Mouse (Mus musculus): ENCODE data around the gene Cd48. TPM values are rescaled to one million over a fixed set of nuclear protein-coding genes. Genes with fewer than 3 reads are reported as not detected.
"Not testable (repeated sequence)": the region's sequence is repeated elsewhere in the genome, so short reads cannot be mapped to it uniquely, and the experiment has no call there.

Cd48 gene
- polyA plus RNA-seq, 1 experiment from 2014 or later = 2.1 TPM

GRCm38 (mm10) chr1:171677721-171678120 lies 4.1 kb upstream of the Cd48 start:
- Histone ChIP-seq H3K9me3 (ENCODE audit: control insufficient read depth, low read length) (no peaks in the 10 kb centered on the region), H3K4me1 (replicated peaks; ENCODE audit: control insufficient read depth, insufficient read depth, low read length) (no peaks in the 10 kb centered on the region), H3K36me3 (replicated peaks; ENCODE audit: control insufficient read depth, insufficient read depth) (no peaks in the 10 kb centered on the region), H3K4me2 (replicated peaks) (no peak overlapping the region), H3K4me3 (replicated peaks; ENCODE audit: low read length) (no peak overlapping the region), H3K27me3 (ENCODE audit: control insufficient read depth, insufficient read depth, low read length) (no peaks in the 10 kb centered on the region), H3K27ac (no peak overlapping the region), H3K9ac (no peak overlapping the region)
- 86% methylated on average over 1 of the region's 1 CpGs for WGBS
- ATAC-seq (ENCODE audit: low FRiP score) = no peak
- no peak for DNase-seq (ENCODE audit: low spot score)

- no peak overlapping the region for H3K27ac ChIP-seq
- H3K9ac ChIP-seq = no peak overlapping the region
- WGBS = 93% methylated on average over 7 of the region's 7 CpGs
- ATAC-seq (ENCODE audit: low FRiP score) (no peak), DNase-seq (ENCODE audit: low spot score) (no peak)
- H3K4me2 ChIP-seq (replicated peaks) = no peak overlapping the region
- no peaks in the 10 kb centered on the region for H3K9me3 ChIP-seq (ENCODE audit: control insufficient read depth, low read length)
- no peaks in the 10 kb centered on the region for H3K27me3 ChIP-seq (ENCODE audit: control insufficient read depth, insufficient read depth, low read length)
- no peaks in the 10 kb centered on the region for H3K4me1 ChIP-seq (replicated peaks; ENCODE audit: control insufficient read depth, insufficient read depth, low read length)
- H3K36me3 ChIP-seq (replicated peaks; ENCODE audit: control insufficient read depth, insufficient read depth) = no peaks in the 10 kb centered on the region
- no peak overlapping the region for H3K4me3 ChIP-seq (replicated peaks; ENCODE audit: low read length)
Observed at GRCm38 (mm10) chr1:171681009-171681408, 800 bp upstream of the Cd48 start.

DNA sequence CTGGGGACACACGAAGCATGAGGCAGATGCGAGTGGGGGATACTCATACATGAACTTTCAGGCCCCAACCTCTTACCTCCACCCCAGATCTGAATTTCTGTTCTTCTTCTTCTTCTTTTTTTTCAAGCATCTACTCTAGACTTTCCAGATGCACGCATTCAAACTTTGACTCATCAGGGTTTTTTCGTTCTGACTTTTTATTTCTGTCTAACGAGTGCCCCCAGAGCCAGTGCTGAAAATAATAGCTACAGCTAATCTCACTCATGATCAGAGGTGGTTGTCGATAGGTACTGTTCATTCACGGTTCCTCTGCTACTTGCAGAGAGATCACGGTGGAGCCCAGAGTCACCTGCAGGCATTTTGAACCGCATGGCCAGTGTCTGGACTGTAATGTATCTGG lies 3.1 kb downstream of the Cd48 start:
- H3K36me3 ChIP-seq (replicated peaks; ENCODE audit: control insufficient read depth, insufficient read depth) = no peaks in the 10 kb centered on the region
- H3K4me3 ChIP-seq (replicated peaks; ENCODE audit: low read length) = no peak overlapping the region
- no peak overlapping the region for H3K4me2 ChIP-seq (replicated peaks)
- DNase-seq (ENCODE audit: low spot score) (no peak), ATAC-seq (ENCODE audit: low FRiP score) (no peak)
- no peaks in the 10 kb centered on the region for H3K4me1 ChIP-seq (replicated peaks; ENCODE audit: control insufficient read depth, insufficient read depth, low read length)
- no peaks in the 10 kb centered on the region for H3K27me3 ChIP-seq (ENCODE audit: control insufficient read depth, insufficient read depth, low read length)
- 92% methylated on average over 9 of the region's 9 CpGs for WGBS
- H3K9me3 ChIP-seq (ENCODE audit: control insufficient read depth, low read length) = no peaks in the 10 kb centered on the region
- H3K27ac ChIP-seq = no peak overlapping the region
- H3K9ac ChIP-seq = no peak overlapping the region

GRCm38 (mm10) chr1:171687320-171687719 lies 5.5 kb downstream of the Cd48 start:
- no peak overlapping the region for H3K27ac ChIP-seq
- H3K4me2 ChIP-seq (replicated peaks) = no peak overlapping the region
- no peaks in the 10 kb centered on the region for H3K36me3 ChIP-seq (replicated peaks; ENCODE audit: control insufficient read depth, insufficient read depth)
- no peaks in the 10 kb centered on the region for H3K9me3 ChIP-seq (ENCODE audit: control insufficient read depth, low read length)
- DNase-seq (ENCODE audit: low spot score) (no peak), ATAC-seq (ENCODE audit: low FRiP score) (no peak)
- H3K9ac ChIP-seq = no peak overlapping the region
- no peak overlapping the region for H3K4me3 ChIP-seq (replicated peaks; ENCODE audit: low read length)
- no peaks in the 10 kb centered on the region for H3K27me3 ChIP-seq (ENCODE audit: control insufficient read depth, insufficient read depth, low read length)
- no peaks in the 10 kb centered on the region for H3K4me1 ChIP-seq (replicated peaks; ENCODE audit: control insufficient read depth, insufficient read depth, low read length)
- WGBS = 91% methylated on average over 4 of the region's 4 CpGs

DNA sequence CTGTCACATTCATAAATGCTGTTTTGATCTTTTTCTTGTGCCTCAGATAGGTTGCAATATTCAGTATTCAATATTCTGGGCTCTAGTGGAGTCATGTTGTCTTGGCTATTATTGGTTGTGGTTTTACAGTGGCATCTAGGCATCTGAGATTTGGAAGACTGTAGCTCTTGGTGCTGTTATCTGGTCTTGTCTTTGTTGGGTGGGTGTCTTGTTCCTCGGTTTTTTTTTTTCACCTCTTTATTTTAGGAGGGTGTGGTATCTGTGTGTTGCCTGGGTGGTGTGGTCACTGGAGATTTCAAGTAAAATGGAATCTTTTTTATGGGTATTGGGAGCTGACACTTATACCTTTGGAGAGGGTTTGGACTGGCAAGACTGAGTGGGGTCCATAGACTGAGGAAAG lies 12.1 kb downstream of the Cd48 start:
- H3K36me3 ChIP-seq (replicated peaks; ENCODE audit: control insufficient read depth, insufficient read depth) = no peaks in the 10 kb centered on the region
- H3K9me3 ChIP-seq (ENCODE audit: control insufficient read depth, low read length) = peaks cover 5% of the 10 kb centered on the region; the same call in 1 of the 2 replicates
- H3K4me2 ChIP-seq (replicated peaks) = no peak overlapping the region
- DNase-seq (ENCODE audit: low spot score) = no peak
- ATAC-seq (ENCODE audit: low FRiP score) = no peak
- no peaks in the 10 kb centered on the region for H3K4me1 ChIP-seq (replicated peaks; ENCODE audit: control insufficient read depth, insufficient read depth, low read length)
- no peak overlapping the region for H3K4me3 ChIP-seq (replicated peaks; ENCODE audit: low read length)
- no peak overlapping the region for H3K27ac ChIP-seq
- H3K27me3 ChIP-seq (ENCODE audit: control insufficient read depth, insufficient read depth, low read length) = no peaks in the 10 kb centered on the region
- no peak overlapping the region for H3K9ac ChIP-seq
- WGBS = 96% methylated on average over 1 of the region's 1 CpGs

DNA sequence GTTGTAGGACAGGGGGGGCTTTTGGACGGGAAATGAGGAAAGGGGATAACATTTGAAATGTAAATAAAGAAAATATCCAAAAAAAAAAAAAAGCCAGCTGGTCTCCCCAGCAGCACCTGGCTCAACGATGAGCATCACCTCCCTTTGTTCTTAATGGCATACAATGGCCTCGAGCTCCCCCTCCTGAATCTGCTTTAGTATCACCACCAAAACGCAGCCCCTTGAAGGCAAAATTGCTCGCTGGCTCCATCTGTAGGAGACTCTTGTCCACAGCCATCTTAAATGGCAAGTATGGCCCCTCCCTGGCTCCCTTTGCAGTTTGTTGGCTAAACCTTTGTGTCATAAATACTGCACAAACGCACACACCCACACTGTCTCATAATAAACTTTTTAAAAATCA lies 17.2 kb downstream of the Cd48 start:
- Histone ChIP-seq H3K4me1 (replicated peaks; ENCODE audit: control insufficient read depth, insufficient read depth, low read length) (no peaks in the 10 kb centered on the region), H3K27ac (no peak overlapping the region), H3K9me3 (ENCODE audit: control insufficient read depth, low read length) (no peaks in the 10 kb centered on the region), H3K27me3 (ENCODE audit: control insufficient read depth, insufficient read depth, low read length) (no peaks in the 10 kb centered on the region), H3K36me3 (replicated peaks; ENCODE audit: control insufficient read depth, insufficient read depth) (no peaks in the 10 kb centered on the region), H3K4me3 (replicated peaks; ENCODE audit: low read length) (no peak overlapping the region), H3K9ac (no peak overlapping the region), H3K4me2 (replicated peaks) (no peak overlapping the region)
- peak; percentile 45 for DNase-seq (ENCODE audit: low spot score)
- WGBS = 24% methylated on average over 6 of the region's 6 CpGs
- ATAC-seq (ENCODE audit: low FRiP score) = no peak

- not testable (repeated sequence) for H3K4me3 ChIP-seq (replicated peaks; ENCODE audit: low read length); H3K9ac ChIP-seq; ATAC-seq (ENCODE audit: low FRiP score); H3K9me3 ChIP-seq (ENCODE audit: control insufficient read depth, low read length); H3K36me3 ChIP-seq (replicated peaks; ENCODE audit: control insufficient read depth, insufficient read depth); H3K27me3 ChIP-seq (ENCODE audit: control insufficient read depth, insufficient read depth, low read length); H3K27ac ChIP-seq; H3K4me2 ChIP-seq (replicated peaks); H3K4me1 ChIP-seq (replicated peaks; ENCODE audit: control insufficient read depth, insufficient read depth, low read length); DNase-seq (ENCODE audit: low spot score)
- 95% methylated on average over 1 of the region's 1 CpGs for WGBS
Observed at GRCm38 (mm10) chr1:171713736-171714135, 31.9 kb downstream of the Cd48 start.

DNA sequence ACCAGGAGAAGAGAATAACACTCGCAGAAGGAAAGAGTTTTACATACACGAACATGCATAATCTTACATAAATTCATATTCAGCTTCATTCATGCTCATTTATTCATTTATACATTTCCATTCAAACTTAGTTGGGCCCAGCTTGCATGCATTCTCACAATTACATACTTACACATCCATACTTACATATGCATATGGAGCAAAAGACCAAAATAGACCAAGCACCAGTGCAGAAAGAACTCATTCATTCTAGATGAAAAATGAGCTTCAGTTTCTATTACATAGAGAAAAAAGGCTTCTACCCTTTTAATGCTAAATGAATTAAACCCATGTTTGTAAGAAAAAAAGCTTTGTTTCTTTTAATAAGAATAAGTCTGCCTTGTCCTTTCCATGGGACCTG lies 33.6 kb downstream of the Cd48 start:
- Histone ChIP-seq H3K27me3 (ENCODE audit: control insufficient read depth, insufficient read depth, low read length) (no peaks in the 10 kb centered on the region), H3K4me2 (replicated peaks) (no peak overlapping the region), H3K9ac (no peak overlapping the region), H3K36me3 (replicated peaks; ENCODE audit: control insufficient read depth, insufficient read depth) (no peaks in the 10 kb centered on the region), H3K4me3 (replicated peaks; ENCODE audit: low read length) (no peak overlapping the region), H3K27ac (no peak overlapping the region), H3K9me3 (ENCODE audit: control insufficient read depth, low read length) (no peaks in the 10 kb centered on the region), H3K4me1 (replicated peaks; ENCODE audit: control insufficient read depth, insufficient read depth, low read length) (no peaks in the 10 kb centered on the region)
- DNase-seq (ENCODE audit: low spot score) = no peak
- WGBS = 80% methylated on average over 2 of the region's 2 CpGs
- ATAC-seq (ENCODE audit: low FRiP score) = no peak

DNA sequence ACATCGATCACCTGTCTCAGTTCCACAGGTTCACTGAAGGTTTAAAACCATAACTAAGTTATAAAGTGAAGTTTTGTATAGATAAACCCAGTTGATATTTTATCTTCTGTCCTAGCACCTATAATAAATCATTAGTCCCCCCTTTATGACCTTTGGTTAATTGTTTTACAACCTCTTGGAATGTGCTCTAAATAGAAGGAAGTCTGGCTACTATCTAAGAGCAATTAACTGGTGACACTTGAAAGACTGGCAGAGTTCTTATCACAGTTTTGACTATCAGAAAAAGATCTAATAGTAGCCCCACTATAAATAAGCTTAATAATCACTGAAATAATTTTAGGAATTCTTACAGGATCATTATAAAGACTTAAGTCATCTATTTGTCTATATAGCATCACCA lies 34.4 kb downstream of the Cd48 start:
- DNase-seq (ENCODE audit: low spot score) (no peak), ATAC-seq (ENCODE audit: low FRiP score) (no peak)
- H3K27ac ChIP-seq = no peak overlapping the region
- H3K27me3 ChIP-seq (ENCODE audit: control insufficient read depth, insufficient read depth, low read length) = no peaks in the 10 kb centered on the region
- no peaks in the 10 kb centered on the region for H3K36me3 ChIP-seq (replicated peaks; ENCODE audit: control insufficient read depth, insufficient read depth)
- H3K4me1 ChIP-seq (replicated peaks; ENCODE audit: control insufficient read depth, insufficient read depth, low read length) = no peaks in the 10 kb centered on the region
- 91% methylated on average over 1 of the region's 1 CpGs for whole genome bisulfite sequencing
- no peaks in the 10 kb centered on the region for H3K9me3 ChIP-seq (ENCODE audit: control insufficient read depth, low read length)
- H3K4me3 ChIP-seq (replicated peaks; ENCODE audit: low read length) = no peak overlapping the region
- H3K4me2 ChIP-seq (replicated peaks) = no peak overlapping the region
- no peak overlapping the region for H3K9ac ChIP-seq

DNA sequence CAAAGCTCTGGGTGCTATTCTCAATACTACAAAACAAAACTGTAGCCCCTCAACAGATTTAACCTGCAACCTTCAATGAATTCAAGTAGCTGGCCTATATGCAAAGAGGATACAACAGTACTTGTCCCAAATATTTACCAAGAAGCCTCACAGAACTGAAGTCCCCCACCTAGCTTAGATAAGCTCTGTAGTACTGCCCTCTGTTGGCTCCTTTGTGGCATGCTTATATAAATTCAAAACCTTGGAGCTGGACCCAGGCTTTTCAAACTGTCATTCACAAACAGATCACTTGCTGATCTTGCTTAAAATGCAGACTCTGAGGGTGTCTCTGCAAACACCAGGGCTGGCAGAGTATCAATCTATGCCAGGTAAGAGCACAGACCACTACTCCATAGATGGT lies 49.4 kb downstream of the Cd48 start:
- no peak overlapping the region for H3K4me3 ChIP-seq (replicated peaks; ENCODE audit: low read length)
- DNase-seq (ENCODE audit: low spot score) (peak; percentile 13), ATAC-seq (ENCODE audit: low FRiP score) (no peak)
- H3K27ac ChIP-seq = no peak overlapping the region
- H3K9ac ChIP-seq = no peak overlapping the region
- no peaks in the 10 kb centered on the region for H3K4me1 ChIP-seq (replicated peaks; ENCODE audit: control insufficient read depth, insufficient read depth, low read length)
- H3K4me2 ChIP-seq (replicated peaks) = no peak overlapping the region
- no peaks in the 10 kb centered on the region for H3K36me3 ChIP-seq (replicated peaks; ENCODE audit: control insufficient read depth, insufficient read depth)
- no peaks in the 10 kb centered on the region for H3K9me3 ChIP-seq (ENCODE audit: control insufficient read depth, low read length)
- H3K27me3 ChIP-seq (ENCODE audit: control insufficient read depth, insufficient read depth, low read length) = no peaks in the 10 kb centered on the region
